Mouse (Mus musculus) lung, postnatal 0 days (tissue): Measurements from ENCODE around the gene Gba. TPM values are rescaled to one million over a fixed set of nuclear protein-coding genes. Genes with fewer than 3 reads are reported as not detected.
A peak's percentile ranks its signal among the peaks of the same experiment; 100 is the strongest.

Experiments used
- ATAC-seq: fragments of 200-750 bp; cut with Nextera tagmentation; 2 replicates; pipeline ENCODE4 v1.8.0; 2017; ENCODE audit warnings: moderate library complexity
- DNase-seq: peaks from one replicate; pipeline ENCODE4 v3.0.0-alpha.2; 2016; ENCODE audit warnings: low spot score
- H3K27ac ChIP-seq: fragments of 300-500 bp; sonication (generic); 2 replicates; pipeline ENCODE4 v1.5.1; 2014; ENCODE audit warnings: antibody characterized with exemption, mild to moderate bottlenecking, low read length, mixed read lengths
- H3K27me3 ChIP-seq: fragments of 300-500 bp; sonication (generic); replicated peaks from 2 replicates; pipeline ENCODE4 v1.6.1; 2014; ENCODE audit warnings: low read length, mixed read lengths; ENCODE audit not compliant: insufficient read depth
- H3K36me3 ChIP-seq: fragments of 300-500 bp; sonication (generic); 2 replicates; pipeline ENCODE4 v1.6.1; 2014; ENCODE audit warnings: low read length, mixed read lengths; ENCODE audit not compliant: insufficient read depth
- H3K4me1 ChIP-seq: fragments of 300-500 bp; sonication (generic); 2 replicates; pipeline ENCODE4 v1.6.1; 2014; ENCODE audit warnings: antibody characterized with exemption, low read depth, low read length, mixed read lengths; ENCODE audit not compliant: insufficient read depth
- H3K4me2 ChIP-seq: fragments of 300-500 bp; sonication (generic); replicated peaks from 2 replicates; pipeline ENCODE4 v1.6.1; 2014; ENCODE audit warnings: low read depth, mild to moderate bottlenecking, low read length, moderate library complexity, mixed read lengths
- H3K4me3 ChIP-seq: fragments of 300-500 bp; sonication (generic); 2 replicates; pipeline ENCODE4 v1.5.1; 2014; ENCODE audit warnings: low read depth, low read length
- H3K9ac ChIP-seq: fragments of 300-500 bp; sonication (generic); replicated peaks from 2 replicates; pipeline ENCODE4 v1.6.1; 2014; ENCODE audit warnings: low read depth, mild to moderate bottlenecking
- H3K9me3 ChIP-seq: fragments of 300-500 bp; sonication (generic); 2 replicates; pipeline ENCODE4 v1.6.1; 2016; ENCODE audit warnings: low read length, mixed read lengths
- CTCF ChIP-seq: IDR thresholded peaks from 2 replicates; pipeline ENCODE4 v1.5.1; 2016; ENCODE audit warnings: antibody characterized with exemption, mild to moderate bottlenecking
- EP300 ChIP-seq: IDR thresholded peaks from 2 replicates; pipeline ENCODE4 v1.6.1; 2016; ENCODE audit warnings: antibody characterized with exemption, mild to moderate bottlenecking, control low read depth
- WGBS: fragments of 180-500 bp; shearing (Covaris S2); extraction: QIAGEN DNeasy Blood & Tissue Kit; methylation state at CpG from one replicate; pipeline ENCODE4 v1.1.7; 2014; 5-methylcytosine and 5-hydroxymethylcytosine counted together
- microRNA counts: library from miRNA; unstranded; fragments of <30 nt; microRNA quantifications from one replicate; lab custom pipeline; 2015
- microRNA-seq: library from miRNA; unstranded; fragments of <30 nt; microRNA quantifications from one replicate; pipeline ENCODE4, GENCODE M21; 2016
- polyA plus RNA-seq: library from polyadenylated mRNA; unstranded; fragments of >200 nt; fragmentation: Nextera tagmentation; extraction: Ambion mirVana; gene quantifications from 2 replicates; pipeline ENCODE4 v1.2.1, GENCODE M21; 2015

Gene Gba
- polyA plus RNA-seq, 1 experiment from 2014 or later, result 46.5 TPM

GRCm38 (mm10) chr3:89256177-89256576 lies 53.4 kb downstream of the Gba start:
- H3K4me1 ChIP-seq, result peaks cover 9% of the 10 kb centered on the region
- no peak overlapping the region for H3K4me3 ChIP-seq
- 56% methylated on average over 5 of the region's 5 CpGs for WGBS
- ATAC-seq (peak; percentile 37), DNase-seq (no peak)
- no peaks in the 10 kb centered on the region for H3K36me3 ChIP-seq
- no peaks in the 10 kb centered on the region for H3K27me3 ChIP-seq
- TF ChIP-seq CTCF (no peak), EP300 (peak; percentile 48; the same call in 1 of the 2 replicates)
- H3K9ac ChIP-seq, result no peak overlapping the region
- H3K4me2 ChIP-seq, result no peak overlapping the region
- H3K9me3 ChIP-seq, result no peaks in the 10 kb centered on the region
- no peak overlapping the region for H3K27ac ChIP-seq

MicroRNAs within 50 kb of the gene (microRNA counts, 519-probe panel; counts per million panel counts)
- not detected for microRNA mmu-miR-92b (lab: Ali Mortazavi, UCI)

Small RNA genes lying within 50 kb of the gene (microRNA-seq; reads per million reads assigned to microRNA genes)
- gene Mir92b, result 1,088 reads per million, percentile 75 among the genes with 10 or more reads in this experiment

Other genes starting within 250 kb of the Gba start
- 16.0 and 17.9 TPM in 2 replicates for gene Rusc1, start 109.6 kb upstream of the Gba start, polyA plus RNA-seq
- not detected in 2 replicates for gene Gm43738, start 101.8 kb upstream of the Gba start, polyA plus RNA-seq
- gene Fdps, start 101.0 kb upstream of the Gba start, polyA plus RNA-seq, result 185 and 199 TPM in 2 replicates
- 0.14 and 0.32 TPM in 2 replicates for gene Pklr, start 66.8 kb upstream of the Gba start, polyA plus RNA-seq
- gene Hcn3, start 42.7 kb upstream of the Gba start, polyA plus RNA-seq, result 0.19 and 0.31 TPM in 2 replicates
- 16.2 and 17.7 TPM in 2 replicates for gene Clk2, start 38.1 kb upstream of the Gba start, polyA plus RNA-seq
- gene Scamp3, start 25.5 kb upstream of the Gba start, polyA plus RNA-seq, result 89.6 and 94.2 TPM in 2 replicates
- 6.6 and 8.4 TPM in 2 replicates for gene Fam189b, start 19.8 kb upstream of the Gba start, polyA plus RNA-seq
- 77.3 and 77.7 TPM in 2 replicates for gene Thbs3, start 12.3 kb downstream of the Gba start, polyA plus RNA-seq
- 99.3 and 116 TPM in 2 replicates for gene Mtx1, start 24.2 kb downstream of the Gba start, polyA plus RNA-seq
- 300 and 307 TPM in 2 replicates for gene Muc1, start 26.1 kb downstream of the Gba start, polyA plus RNA-seq
- gene Krtcap2, start 43.0 kb downstream of the Gba start, polyA plus RNA-seq, result 282 and 309 TPM in 2 replicates
- gene Trim46, start 43.4 kb downstream of the Gba start, polyA plus RNA-seq, result 1.8 and 2.1 TPM in 2 replicates
- 125 and 136 TPM in 2 replicates for gene Dpm3, start 56.4 kb downstream of the Gba start, polyA plus RNA-seq
- 95.7 and 96.4 TPM in 2 replicates for gene Slc50a1, start 67.6 kb downstream of the Gba start, polyA plus RNA-seq
- 174 and 188 TPM in 2 replicates for gene Efna1, start 78.2 kb downstream of the Gba start, polyA plus RNA-seq
- gene Efna3, start 120.0 kb downstream of the Gba start, polyA plus RNA-seq, result 4.4 and 6.7 TPM in 2 replicates
- gene Efna4, start 135.1 kb downstream of the Gba start, polyA plus RNA-seq, result 9.7 and 10.3 TPM in 2 replicates
- 133 and 177 TPM in 2 replicates for gene Adam15, start 147.1 kb downstream of the Gba start, polyA plus RNA-seq
- 0.16 and 0.25 TPM in 2 replicates for gene Dcst2, start 159.0 kb downstream of the Gba start, polyA plus RNA-seq
- 0.11 and 0.38 TPM in 2 replicates for gene Dcst1, start 162.3 kb downstream of the Gba start, polyA plus RNA-seq
- gene Zbtb7b, start 191.8 kb downstream of the Gba start, polyA plus RNA-seq, result 6.4 and 7.3 TPM in 2 replicates
- gene Lenep, start 199.9 kb downstream of the Gba start, polyA plus RNA-seq, result not detected in 2 replicates
- gene Flad1, start 208.9 kb downstream of the Gba start, polyA plus RNA-seq, result 17.9 and 18.2 TPM in 2 replicates
- gene Cks1b, start 215.5 kb downstream of the Gba start, polyA plus RNA-seq, result 75.5 and 83.0 TPM in 2 replicates
- gene Shc1, start 215.5 kb downstream of the Gba start, polyA plus RNA-seq, result 52.6 and 55.7 TPM in 2 replicates
- 19.4 and 20.7 TPM in 2 replicates for gene Pygo2, start 227.3 kb downstream of the Gba start, polyA plus RNA-seq
- 55.9 and 63.0 TPM in 2 replicates for gene Pbxip1, start 233.8 kb downstream of the Gba start, polyA plus RNA-seq